Mouse (Mus musculus) megakaryocyte, embryonic 14.5 days (primary cell): ENCODE data around the gene Mcl1.

Experiments
- FLI1 ChIP-seq: IDR thresholded peaks from 2 replicates; pipeline ENCODE4 v1.6.1; 2012; ENCODE audit warnings: low read length, inconsistent platforms, mixed read lengths
- GATA1 ChIP-seq: IDR thresholded peaks from 3 replicates; pipeline ENCODE4 v1.6.1; 2012; ENCODE audit warnings: mixed read lengths, low read length, inconsistent platforms, borderline replicate concordance

- no peak for TF ChIP-seq GATA1
- no peak for TF ChIP-seq FLI1
These were observed 4.3 kb downstream of the Mcl1 start for GRCm38 (mm10) chr3:95662724-95663449.
